Mouse (Mus musculus): ENCODE results near the gene Rcvrn.
A peak's percentile ranks its signal among the peaks of the same experiment; 100 is the strongest.

Gene Rcvrn

DNA sequence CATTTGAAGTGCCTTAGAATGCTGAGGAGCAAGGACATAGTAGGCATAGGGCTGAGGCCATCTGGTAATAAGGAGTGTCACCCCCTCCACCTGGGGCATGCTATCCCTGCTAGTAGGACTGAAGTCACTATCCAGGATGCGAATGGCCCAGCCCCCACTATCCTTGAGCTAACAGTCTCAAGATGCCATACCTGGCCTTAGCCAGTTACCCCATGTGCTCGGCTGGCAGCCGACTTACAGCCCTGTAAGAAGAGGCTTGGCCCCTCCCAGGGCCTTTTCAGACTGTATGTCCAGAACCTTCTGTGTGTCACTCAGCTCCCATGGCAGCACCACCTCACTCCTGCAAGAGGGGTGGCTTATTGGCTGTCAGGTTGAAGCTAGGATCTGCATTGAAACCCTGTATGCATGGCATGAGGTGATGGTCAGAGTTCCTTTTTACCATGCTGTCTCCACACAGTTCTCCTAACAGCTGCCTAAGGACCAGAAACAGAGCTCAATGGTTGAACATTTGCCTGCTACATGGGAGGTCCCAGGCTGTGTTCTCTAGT is 26.6 kb upstream of the Rcvrn start:
- no peak for DNase-seq (ENCODE audit: low spot score in 2 of 2)

DNA sequence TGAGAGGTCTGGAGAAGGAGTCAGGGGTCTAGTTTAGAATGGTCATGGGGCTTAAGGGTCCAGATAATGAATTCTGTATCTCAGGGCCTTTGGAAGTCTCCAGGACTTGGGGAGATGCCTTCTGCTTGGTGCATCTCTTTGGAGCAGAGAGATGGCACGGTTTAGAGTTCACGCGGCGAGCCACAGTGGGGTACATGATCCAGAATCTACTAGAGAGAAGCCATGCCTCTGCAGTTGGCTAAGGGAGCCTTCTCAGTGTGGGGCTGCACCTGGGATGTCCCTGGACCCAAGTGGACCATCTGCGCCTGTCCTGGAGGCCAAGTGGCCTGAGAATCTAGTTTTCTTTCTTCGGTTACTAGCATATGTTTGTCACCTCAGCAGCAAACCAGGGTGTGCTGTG is 25.1 kb upstream of the Rcvrn start:
- no peak for DNase-seq (ENCODE audit: low spot score in 2 of 2)

DNA sequence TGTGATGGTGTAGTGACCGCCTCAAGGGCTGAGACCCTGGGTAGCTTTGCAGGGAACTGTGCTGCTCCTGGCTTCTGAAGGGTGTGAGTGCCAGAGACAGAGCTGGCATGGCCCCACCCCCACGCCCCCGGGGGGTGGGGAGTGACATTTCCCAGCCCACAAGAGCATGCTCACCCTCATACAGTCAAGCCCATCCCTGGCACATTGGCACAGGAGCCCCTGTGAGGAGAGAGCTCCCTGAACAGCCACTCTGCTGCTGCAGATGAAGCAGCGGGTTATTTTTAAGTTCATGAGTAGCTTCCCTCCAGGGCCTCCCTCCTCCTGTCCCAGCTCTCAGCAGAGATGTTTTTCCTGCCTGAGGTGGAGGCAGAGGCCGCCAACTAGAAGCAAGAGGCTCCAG is 23.0 kb upstream of the Rcvrn start:
- DNase-seq (ENCODE audit: low spot score in 2 of 2) = no peak

DNA sequence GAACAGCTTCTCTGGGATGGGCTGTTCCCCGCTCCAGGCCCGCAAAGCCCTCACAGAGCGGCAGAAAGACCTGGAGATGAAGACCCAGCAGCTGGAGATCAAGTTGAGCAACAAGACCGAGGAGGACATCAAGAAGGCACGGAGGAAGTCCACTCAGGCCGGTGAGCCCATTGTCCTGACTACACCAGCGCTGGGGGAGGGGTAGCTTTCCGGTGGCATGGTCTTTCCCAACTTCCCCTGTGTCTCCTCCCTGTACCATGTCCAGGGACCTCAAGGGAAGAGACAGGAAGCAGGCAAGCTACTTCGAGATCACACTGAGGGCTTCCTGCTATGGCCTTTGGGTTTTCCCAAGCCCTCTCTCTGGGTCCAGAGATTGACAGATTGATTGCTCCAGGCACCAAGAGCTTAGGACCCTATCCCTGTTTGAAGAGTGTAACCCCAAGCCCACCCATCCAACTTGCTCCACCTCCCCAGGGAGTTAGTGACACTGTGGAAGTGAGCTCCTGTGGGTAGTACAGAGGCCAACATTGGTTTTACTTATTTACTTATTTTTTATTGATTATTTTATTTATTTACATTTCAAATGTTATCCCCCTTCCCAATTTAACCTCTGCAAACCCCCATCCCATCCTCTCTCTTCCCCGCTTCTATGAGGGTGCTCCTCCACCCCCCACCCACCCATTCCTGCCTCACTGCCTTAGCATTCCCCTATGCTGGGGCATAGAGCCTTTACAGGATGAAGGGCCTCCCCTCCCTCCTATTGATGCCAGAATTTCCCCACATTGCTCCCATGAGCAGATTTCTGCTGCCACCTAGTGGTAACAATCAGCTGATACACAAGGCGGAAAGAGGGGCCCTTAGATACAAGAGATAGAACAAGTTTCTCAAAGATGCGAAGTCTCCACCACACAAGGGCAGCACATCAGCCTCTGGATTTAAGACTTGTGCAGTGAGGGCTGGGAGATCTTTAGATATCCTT is 19.3 kb upstream of the Rcvrn start:
- no peak for DNase-seq (ENCODE audit: low spot score in 2 of 2)

DNA sequence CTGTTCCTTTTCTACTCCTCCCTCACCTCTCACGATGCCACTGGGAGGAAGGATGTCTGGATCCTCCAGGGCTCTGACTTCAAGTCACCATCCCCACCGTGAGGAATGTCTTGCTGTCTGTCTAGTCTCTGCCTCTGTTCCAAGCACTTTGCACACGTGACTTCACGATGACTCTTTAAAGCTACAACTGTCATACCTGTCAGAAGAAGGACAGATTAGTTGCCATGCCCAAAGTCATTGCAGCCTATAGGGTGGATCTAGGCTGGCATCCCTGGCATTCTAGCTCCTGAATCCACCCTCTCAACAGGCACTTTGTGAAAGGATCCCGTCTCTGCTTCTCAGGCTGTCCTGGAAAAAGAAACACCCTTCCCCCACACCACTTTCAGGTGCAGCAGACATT is 15.8 kb upstream of the Rcvrn start:
- no peak for DNase-seq (ENCODE audit: low spot score in 2 of 2)

DNA sequence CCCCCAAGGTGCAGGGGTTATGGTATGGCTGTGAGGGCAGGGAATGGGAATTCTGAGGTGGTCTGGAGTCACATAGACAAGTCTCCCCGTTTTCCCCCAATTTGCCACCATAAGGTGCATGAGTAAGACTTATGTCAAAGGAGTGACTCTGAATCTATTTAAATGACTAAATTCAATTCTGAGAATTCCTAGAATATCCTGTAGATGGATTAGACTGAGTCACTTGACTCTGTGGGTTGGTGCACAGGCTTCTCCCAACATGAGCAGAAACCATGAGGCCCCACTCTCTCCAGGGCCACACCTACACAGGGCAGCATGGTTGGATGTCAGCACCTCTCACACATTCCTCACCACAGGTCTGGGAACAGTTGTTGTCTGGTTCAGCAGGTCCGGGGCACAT is 15.2 kb upstream of the Rcvrn start:
- DNase-seq (ENCODE audit: low spot score in 2 of 2) = no peak

DNA sequence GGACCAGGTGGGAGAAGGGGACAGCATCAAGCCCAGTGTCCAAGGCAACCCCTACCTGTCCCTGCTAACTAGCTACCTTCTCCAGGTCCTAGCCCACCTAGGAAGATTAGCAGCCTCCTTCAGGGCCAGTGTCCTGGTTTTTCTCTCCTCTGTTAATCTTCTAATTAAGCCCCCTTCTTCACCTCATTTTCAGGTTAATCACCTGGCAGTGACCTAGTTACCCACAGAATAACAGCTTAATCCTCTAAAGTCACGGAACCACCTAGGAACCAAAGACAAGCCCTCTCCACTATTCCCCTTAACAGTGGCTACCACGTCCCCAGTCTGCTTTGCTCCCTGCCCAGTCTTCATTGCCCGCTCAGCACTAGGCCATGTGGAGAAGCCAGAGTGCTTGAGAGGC is 13.3 kb upstream of the Rcvrn start:
- DNase-seq (ENCODE audit: low spot score in 2 of 2) = no peak

DNA sequence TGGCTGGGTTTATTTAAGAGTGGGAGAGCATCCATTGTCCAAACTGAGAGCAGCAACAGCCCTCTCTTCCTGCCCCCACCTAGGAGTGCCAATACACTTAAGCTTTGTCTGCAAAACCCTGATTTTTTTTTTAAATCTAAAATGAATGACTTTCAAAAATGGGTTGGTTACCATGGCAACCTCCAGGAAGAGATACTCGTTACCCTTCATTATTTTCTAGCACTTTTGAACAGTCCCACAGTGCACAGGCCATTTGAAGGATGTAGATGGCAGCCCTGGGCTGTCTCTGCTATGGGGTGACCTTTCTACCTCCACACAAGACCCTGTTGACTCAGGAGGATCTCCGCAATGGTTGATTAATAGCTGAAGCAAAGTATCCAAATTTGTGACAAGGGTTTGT is 9.0 kb upstream of the Rcvrn start:
- no peak for DNase-seq (ENCODE audit: low spot score in 2 of 2)

DNA sequence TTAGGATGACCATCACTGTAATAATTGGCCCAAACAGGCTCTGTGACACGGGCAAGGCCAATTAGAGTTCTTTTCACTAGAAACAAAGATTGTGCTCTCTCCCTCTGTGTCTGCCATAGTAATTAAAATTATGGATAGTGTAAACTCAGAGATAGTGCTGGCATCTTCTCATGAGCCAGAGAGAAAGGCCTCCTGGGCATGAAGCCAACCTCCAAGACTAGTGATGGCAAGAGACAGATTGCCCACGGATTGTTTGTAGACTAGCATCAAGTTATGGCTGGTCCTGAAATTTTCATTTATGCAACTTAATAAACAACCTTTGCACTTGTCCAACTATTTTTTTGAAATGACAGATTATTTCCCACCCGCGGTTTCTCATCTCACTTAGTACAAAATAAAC is 17.9 kb downstream of the Rcvrn start:
- DNase-seq (ENCODE audit: low spot score in 2 of 2) = no peak

DNA sequence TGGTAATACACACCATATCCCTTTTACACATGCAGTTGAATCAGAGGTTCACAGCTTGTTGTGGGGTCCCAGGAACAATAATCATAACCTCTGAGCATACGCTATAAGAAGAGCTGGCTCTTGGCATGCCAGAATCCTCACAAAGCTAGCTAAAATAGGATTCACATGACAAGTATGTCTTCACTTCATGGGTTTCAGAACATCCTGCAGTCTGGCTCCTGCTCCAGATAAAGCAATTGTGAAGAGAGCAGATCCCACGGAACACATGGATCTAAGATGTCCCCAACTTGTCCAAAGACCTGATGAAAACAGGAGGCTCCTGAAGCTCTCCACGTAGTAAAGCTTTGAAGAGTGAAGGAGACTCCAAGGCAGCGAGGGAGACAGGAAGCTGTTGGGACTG is 20.3 kb downstream of the Rcvrn start:
- DNase-seq (ENCODE audit: low spot score in 2 of 2) = no peak

DNA sequence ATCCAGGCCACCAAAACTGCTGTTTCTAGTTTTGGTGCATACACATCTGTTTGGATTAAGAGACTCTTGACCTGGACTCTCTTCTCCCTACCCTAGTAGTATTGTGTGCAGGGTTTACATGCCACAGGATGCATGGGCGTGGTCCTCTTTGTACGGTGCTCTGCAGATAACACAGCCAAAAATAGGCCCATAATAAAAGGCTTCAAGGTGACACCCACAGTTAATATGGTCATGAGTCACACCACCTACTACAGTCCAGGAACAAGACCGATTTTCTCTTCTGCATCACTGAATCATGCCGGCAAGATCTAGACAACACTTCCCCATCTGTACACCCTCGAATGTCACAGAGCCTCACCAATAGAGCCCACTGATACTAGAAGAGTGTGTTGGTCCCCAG is 26.4 kb downstream of the Rcvrn start:
- DNase-seq (ENCODE audit: low spot score in 2 of 2) = no peak

DNA sequence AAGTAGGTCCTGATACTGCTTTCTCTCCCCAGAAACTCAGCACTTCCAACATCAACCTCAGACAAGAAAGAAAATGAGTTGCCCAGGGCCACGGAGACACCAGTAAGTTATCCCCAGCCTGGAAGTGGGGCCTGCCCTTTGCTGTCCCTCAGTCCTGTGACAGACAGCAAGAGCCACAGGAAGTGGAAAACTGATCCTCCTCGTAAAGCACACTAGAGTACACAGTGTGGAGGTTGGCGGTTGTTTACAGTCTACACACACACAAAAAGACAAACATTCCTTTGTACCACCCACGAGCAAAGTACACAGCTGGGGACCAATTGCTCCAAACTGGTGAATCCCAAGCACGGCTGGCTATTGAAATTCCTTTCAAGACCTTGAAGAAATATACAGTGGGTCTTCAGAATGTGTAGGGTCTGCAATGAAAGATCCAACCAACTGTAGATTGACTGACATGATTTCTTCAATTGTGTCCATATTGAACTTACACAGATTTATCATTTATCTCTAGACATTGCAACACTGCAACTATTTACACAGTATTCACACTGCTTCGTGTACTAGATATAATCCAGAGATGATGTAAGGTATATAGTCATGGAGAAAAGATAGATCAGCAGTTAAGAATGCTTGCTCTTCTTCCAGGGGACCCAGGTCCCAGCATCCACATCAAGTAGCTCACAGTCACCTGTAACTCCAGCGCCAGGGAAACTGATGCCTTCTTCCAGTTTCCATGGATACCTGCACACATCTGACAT is 27.5 kb downstream of the Rcvrn start:
- DNase-seq (ENCODE audit: low spot score in 2 of 2) = no peak

DNA sequence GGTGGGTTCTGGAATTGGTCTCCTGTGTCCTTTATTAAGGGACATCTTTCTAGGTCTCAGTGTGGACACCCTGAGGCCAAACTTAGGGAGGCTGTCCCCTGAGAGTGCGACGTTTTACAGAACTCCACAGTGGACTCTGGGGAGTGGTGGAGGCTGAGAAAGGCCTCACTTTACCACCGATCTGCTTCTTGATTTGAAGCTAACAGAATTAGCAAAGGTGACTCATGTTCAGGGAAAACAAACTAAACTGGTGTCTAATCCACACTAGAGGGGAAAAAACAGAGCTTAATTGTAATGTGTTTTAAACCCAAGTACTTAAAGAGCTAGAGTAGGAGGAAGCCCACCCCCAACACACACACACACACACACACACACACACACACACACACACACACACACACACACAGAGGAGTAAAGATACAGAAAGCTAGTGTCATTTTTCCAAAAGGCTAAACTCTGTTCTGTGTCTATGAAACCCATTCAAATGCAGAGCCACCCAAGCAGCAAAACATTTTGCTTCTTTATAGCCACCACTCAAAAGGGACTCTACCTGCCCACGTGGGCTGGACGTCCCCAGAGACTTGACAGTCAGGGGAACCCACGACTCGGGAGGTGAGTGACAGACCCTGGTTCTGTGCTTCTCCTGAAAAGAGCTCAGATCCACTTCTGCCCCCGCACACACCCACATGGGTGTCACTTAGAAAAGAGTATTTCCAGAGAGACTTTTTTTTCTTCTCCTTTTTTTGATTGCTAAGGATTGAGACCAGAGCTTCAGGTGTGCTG is 28.3 kb downstream of the Rcvrn start:
- peak; percentile 33 to 60 for DNase-seq (ENCODE audit: low spot score in 2 of 2)

DNA sequence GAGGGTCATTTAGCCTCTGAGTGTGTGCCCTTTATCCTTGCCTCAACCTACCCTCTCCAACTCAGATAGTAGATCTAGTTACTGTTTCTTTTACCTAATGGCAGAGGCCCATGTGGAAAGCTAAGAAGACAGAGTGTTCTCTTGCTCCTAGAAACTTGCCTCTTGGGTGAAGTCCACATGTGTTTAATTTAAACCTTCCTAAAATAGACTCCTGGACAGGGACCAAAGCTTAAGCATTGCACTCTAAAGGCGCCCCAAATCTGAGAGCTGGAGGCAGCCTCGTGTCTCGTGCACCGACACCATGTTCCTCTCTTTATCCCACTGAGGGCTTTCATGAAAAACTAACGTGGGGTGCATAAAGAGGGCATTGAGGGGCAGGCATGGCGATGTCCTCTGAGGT is 32.0 kb downstream of the Rcvrn start:
- no peak for DNase-seq (ENCODE audit: low spot score in 2 of 2)

DNA sequence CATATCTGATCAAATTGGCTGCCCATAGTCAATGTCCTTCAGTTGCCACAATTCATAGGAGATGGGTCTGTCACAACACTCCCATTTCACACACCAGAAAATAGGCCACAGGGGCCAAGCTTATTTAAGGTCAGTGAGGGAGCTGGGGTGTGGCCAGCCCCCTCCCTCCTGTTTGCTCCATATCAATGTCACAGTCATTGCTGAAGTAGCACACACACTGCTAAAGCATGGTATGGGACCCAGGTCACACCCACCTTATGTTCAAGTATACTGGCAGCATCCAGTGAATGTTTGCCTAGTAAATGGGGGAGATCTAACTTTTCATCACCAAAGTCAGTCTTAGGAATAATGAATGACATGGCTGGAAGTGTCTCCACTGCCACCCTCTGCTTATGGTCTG is 33.6 kb downstream of the Rcvrn start:
- DNase-seq (ENCODE audit: low spot score in 2 of 2) = no peak

DNA sequence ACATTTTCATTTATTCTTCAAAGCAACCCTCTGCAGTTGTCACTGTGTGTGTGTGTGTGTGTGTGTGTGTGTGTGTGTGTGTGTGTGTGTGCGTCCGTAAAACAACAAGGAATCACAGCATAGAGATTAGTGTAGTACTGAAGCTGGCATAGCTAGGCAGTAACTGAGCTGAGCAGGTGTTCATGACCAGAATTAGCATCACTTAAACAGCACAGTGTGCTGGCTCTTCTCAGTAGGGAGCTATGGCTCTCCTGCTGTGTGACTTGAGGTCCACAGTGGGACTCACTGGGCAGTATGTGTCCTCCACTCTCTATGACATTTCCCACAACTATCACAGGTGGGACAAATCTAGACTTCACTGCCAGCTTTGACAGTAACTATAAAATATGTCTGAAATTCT is 35.9 kb downstream of the Rcvrn start:
- no peak for DNase-seq (ENCODE audit: low spot score in 2 of 2)

DNA sequence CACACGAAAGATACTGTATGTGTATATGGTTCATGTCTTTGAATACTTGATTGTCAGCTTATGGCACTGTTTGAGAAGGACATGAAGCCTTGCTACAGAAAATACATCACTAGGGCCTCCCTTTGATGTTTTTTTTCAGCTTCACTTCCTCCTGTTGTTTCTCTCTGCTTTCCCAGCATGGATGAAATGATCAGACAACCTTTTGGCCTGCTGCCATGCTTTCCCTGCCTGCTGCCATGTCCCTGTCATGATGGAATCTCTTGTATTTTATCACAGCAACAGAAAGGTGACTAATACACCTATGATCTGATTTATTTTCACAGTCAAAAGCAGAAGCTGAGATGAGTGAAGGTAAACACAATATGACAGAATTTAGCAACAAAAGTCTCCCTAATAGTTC is 38.6 kb downstream of the Rcvrn start:
- DNase-seq (ENCODE audit: low spot score in 2 of 2) = no peak

DNA sequence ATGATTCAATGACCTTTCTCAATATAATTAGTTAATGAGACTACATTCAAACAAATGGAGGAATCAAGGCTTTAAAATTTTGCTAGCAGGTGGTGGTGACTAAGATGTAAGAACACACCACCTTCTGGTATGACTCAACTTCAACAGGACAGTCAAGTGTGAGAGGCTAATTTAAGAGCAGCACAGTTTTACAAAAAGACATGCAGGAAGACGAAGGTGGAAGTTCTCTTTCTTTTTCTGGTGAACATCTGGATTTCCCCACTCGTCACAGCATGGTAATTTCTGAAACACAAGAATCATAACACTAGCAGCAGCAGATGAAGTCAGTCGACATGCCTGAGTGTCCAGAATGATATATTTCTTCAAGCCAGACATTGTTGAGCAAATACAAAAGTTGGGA is 39.5 kb downstream of the Rcvrn start:
- no peak for DNase-seq (ENCODE audit: low spot score in 2 of 2)

DNA sequence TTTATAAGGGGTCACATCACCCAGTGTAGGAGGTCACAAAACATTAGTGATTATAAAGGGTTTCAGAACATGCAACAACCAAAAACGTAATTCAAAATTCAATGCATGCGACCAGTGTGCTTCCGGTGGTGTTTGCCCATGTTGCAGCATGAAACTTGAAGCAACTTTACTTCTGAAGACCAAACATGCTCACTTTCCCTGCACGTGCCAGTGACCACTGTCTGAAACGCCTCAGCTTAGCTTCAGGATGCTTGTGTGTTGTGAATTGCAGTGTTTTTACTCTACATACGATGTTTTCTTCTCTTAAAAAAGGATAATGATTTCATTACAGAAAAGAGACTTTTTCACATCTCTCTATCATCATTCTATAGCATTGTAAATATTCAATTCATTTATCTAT is 43.2 kb downstream of the Rcvrn start:
- no peak for DNase-seq (ENCODE audit: low spot score in 2 of 2)

DNA sequence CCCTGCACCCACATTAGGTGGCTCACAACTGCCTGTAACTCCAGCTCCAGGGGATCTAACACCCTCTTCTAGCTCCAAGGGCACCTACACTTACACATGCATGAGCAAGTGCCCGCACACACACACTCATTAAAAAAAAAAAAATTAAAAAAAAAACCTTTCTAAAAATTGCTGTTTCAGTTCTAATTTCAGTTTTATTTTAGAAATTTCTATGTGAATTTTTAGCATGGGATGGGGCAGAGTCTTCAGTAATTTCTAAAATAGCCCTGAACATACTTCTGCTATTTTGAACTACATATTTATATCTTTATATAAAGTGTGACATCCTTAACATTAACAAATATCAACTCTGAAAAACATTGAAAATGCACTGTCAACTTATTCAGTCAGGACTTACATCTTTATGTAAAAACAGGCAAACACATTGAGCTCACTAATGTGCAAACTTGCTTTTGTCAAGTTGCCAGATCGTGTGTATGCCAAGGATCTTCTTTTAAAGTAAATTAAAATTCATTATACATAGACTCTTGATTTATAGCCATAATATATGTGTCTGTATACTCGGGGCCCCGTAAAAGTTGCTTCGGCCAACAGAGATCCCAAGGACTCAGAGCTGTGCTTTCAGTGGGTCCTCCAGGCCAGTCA is 43.8 kb downstream of the Rcvrn start:
- no peak for DNase-seq (ENCODE audit: low spot score in 2 of 2)

DNA sequence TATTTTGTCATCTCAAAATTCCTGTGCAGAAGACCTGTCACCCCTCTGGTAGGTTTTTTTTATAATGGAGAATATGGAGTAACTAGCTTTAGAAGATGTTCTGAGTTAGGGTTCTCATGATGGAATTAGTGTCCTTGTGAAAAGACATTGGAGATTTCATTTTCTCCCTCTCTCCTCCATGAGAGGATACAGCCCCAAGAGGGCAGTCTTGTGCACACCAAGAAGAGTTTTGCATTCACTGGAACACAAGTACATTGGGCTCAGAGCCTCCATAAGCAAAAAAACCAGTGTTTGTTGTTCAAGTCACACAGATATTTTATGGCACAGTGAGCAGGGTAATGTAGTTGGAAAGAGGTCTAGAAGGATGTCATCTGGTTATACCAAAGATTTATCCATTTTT is 46.4 kb downstream of the Rcvrn start:
- DNase-seq (ENCODE audit: low spot score in 2 of 2) = no peak

All from frontal cortex, postnatal 14 days (tissue).